Mouse (Mus musculus) urinary bladder, adult 2 months (tissue): ENCODE data around the gene Rhbdd2. TPM values are rescaled to one million over a fixed set of nuclear protein-coding genes. Genes with fewer than 3 reads are reported as not detected.

Experiments used
- DNase-seq: peaks from one replicate; pipeline ENCODE4 v3.0.0; 2022; ENCODE audit warnings: low spot score
- polyA plus RNA-seq: library from polyadenylated mRNA; depleted of rRNA; stranded (reverse); fragments of >200 nt; gene quantifications from 2 replicates; pipeline ENCODE4 v1.2.3, GENCODE M21; 2012

The Rhbdd2 gene
- polyA plus RNA-seq, 1 experiment: 27.6 TPM

DNA sequence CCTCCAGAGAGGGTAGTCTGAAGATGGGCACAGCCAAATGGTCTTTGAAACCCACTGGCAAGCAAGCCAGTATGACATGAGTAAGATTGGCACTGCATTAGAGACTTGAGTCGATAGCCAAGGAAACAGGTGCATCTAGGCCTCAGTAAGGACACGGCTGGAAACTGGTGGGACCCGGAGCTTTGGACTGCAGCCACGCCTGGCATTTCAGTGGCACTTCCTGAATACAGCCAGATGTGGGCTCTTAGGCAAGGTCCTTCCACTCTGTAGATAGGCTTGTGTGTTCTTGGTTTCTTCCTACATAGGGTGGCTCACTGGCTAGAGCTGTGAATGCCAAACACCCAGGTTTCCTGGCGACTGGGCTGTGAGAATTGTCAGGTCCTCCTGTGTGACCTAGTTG is 12.9 kb downstream of the Rhbdd2 start:
- DNase-seq: no peak

- DNase-seq: no peak
Observed at GRCm38 (mm10) chr5:135646038-135646437, 13.6 kb downstream of the Rhbdd2 start.

GRCm38 (mm10) chr5:135648461-135649308 is 16.3 kb downstream of the Rhbdd2 start:
- no peak for DNase-seq

- no peak for DNase-seq
Observed at GRCm38 (mm10) chr5:135649309-135649633, 16.9 kb downstream of the Rhbdd2 start.

DNA sequence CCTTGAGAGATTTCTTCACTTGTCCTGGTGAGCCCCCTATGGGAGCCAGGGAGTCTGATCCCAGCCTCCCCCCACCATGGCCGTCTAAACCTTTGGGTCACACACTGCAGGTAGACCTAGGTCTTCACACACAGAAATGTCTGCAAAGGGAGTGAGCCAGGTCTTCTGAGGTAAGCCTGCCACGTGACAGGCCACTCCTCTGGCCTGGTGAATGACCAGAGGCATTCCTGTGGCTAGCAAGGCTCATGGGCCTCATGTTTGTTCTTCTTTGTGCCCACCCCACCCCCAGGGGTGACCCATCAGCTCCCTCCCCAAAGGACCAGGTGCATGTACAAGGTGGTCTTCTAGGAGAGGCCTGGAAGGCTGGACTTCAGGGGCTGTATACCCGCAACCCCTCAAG is 19.1 kb downstream of the Rhbdd2 start:
- DNase-seq: no peak

DNA sequence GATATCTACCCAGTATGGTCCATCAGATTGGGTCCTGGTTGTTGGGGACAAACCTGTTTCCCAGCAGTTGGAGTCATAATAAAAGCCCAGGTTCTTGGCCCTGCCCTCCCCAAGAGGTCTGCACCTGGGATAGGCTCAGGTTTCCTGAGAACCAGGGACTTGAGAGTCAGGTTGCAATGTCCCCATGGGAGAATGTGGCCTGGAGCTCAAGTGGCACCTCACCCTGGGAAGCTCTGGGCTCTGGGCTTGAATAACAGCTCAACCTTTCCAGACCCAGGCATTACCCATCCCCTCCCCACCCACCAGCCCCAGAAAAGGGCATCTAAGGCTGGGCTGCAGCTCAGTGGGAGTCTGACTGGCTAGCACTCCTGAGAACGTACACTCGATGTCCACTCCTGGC is 20.8 kb downstream of the Rhbdd2 start:
- DNase-seq: no peak

- no peak for DNase-seq
Observed at GRCm38 (mm10) chr5:135656046-135656445, 23.6 kb downstream of the Rhbdd2 start.

DNA sequence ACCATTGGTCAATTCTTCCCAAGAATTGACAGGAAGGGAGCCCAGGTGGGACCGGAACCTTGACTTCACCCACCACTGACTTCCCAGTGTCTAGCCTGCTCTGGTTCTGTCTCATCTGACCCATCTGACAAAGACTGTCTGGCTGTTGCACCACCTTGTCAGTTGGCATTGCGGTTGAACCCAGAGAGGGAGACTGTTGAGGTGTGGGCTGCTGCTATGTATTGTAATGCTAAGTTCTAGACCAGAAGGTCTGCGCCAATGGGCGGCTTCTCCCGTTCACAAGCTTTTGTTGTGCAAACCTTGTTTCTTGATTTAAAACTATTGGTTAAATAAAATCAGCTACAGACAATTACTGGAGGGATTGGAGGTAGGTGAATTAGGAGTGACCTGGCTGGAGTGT is 24.7 kb downstream of the Rhbdd2 start:
- DNase-seq: no peak

DNA sequence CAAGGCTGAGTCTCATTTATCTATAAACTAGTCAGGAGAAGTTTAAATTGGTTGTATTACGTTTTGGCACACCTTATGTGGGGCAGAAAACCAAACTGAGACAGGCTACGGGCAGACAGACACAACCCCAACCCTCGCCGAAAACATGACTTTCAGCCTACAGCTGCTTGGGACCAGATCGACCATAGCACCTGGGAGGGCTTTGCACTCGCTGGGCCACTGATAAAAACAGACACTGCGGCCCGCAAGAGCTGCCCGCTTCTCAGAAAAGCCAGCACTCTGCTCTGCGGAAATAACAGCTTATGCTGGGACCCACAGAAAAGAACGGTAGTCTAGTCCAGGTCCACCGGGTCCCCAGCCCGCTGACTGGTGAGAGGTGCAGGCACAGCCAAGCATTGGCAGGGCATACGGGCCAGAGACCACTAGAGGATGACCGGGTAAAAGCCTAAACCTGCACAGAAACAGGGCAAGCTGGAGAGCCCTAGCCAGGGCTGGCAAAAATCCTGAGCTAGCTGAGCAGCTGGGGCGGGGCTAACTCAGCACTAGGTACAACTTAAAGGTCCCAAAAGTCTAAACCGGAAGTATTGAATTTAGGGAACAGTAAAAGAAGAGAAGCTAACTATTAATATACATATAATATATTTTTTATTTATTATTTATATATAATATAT is 25.4 kb downstream of the Rhbdd2 start:
- DNase-seq: no peak

- no peak for DNase-seq
Observed at GRCm38 (mm10) chr5:135659956-135660355, 27.5 kb downstream of the Rhbdd2 start.

GRCm38 (mm10) chr5:135660535-135660934 is 28.1 kb downstream of the Rhbdd2 start:
- no peak for DNase-seq

- no peak for DNase-seq
Observed at GRCm38 (mm10) chr5:135666890-135667289, 34.5 kb downstream of the Rhbdd2 start.

DNA sequence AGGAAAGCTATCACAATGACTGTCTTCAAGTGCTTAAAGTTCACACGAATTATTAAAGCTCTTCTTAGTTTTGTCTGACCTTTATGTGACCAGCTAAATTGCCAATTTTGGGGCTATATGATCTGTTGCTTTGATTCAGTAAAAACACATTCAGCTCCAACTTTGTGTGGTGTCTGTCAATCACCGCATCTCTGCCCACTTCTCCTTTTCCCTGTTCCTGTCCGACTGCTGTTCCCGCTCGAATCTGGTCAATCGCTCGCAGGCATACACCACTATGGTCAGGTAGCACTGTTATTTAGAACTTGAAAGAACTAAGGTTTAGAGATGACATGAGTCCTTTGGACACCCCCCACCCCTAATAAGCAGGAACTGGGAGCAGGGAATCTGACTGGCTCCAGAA is 35.7 kb downstream of the Rhbdd2 start:
- DNase-seq: no peak

- no peak for DNase-seq
Observed at GRCm38 (mm10) chr5:135669741-135670275, 37.4 kb downstream of the Rhbdd2 start, which contains the start of gene Por. Por (plus strand) TSS chr5:135670033.

- DNase-seq: no peak
Observed at GRCm38 (mm10) chr5:135670881-135671280, 38.5 kb downstream of the Rhbdd2 start.

DNA sequence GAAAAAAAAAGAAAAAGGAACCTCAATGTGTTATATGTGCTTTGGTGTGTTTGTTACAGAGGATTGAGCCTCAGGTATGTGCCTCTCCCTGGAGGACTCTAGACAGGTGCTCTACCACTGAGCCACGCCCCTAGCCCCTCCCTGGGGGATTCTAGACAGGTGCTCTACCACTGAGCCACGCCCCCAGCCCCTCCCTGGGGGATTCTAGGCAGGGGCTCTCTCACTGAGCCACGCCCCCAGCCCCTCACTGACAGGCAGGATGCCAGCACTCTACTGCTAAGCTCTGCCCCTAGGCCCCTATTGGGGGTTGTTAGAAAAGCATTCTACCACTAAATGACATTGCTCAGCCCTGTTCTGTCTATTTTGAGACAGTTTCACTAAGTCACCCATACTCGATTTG is 40.1 kb downstream of the Rhbdd2 start:
- no peak for DNase-seq

GRCm38 (mm10) chr5:135672980-135673379 is 40.6 kb downstream of the Rhbdd2 start:
- no peak for DNase-seq

- no peak for DNase-seq
Observed at GRCm38 (mm10) chr5:135674349-135674775, 41.9 kb downstream of the Rhbdd2 start.

DNA sequence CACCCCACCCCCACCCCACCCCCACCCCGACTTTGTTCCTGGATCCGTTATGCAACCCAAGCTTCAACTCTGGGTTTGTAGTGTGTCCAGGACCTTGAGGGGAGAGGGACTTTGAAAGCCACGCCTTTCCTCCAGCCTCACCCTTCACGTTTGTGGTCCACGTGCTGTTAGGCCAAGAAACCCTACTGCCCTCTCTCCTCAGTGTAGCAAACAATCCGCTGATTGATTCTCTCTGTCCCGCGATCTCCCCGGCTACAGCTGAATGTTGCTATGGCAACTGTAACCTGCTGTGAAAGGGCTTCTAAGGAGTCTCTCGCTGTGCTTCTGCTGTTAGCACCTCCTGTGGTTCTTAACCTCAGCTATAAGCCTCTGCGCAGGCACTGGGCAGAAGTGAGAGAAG is 42.4 kb downstream of the Rhbdd2 start:
- DNase-seq: no peak

DNA sequence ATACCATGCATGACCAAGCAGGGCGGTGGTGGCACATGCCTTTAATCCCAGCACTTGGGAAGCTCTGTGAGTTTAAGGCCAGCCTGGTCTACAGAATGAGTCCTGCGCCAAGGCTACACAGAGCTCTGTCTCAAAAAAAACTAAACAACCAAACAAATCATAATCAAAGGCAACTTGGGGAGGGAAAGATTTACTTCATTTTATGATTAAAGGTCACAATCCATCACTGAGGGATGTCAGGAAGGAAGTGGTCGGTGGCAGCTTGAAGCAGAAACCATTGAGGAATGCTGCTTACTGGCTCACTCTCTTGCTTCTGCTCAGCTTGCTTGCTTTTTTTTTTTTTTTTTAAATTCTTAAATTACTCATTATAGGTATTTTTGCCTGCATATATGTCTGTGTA is 44.3 kb downstream of the Rhbdd2 start:
- DNase-seq: no peak

- DNase-seq: no peak
Observed at GRCm38 (mm10) chr5:135677251-135677650, 44.8 kb downstream of the Rhbdd2 start.

GRCm38 (mm10) chr5:135678481-135678880 is 46.1 kb downstream of the Rhbdd2 start:
- no peak for DNase-seq

DNA sequence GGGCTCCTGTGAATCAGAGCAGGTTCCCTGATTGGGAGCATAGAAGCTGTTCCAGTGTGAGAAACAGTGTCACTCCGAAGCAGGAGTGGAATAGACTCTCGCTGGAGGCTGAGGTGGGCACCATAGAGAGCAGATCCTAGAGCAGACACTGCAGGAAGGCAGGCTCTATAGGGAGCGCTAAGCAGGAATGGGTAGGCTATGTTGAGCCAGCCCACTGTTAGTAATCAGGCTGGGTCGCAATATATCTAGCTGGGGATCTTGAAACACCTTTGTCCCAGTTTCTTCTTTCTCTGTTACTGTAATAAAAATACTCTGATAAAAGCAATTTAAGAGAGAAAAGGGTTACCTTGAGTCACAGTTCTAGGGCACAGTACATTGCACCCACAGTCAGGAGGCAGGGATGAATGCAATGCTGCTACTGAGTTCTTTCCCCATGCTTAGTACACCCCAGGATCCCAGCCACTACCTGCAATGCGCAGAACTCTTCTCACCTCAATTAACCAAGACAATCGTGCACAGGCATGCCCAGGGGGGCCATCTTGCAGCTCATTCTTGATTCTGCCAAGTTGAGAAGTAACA is 48.6 kb downstream of the Rhbdd2 start:
- no peak for DNase-seq
